Mouse (Mus musculus) lung, embryonic 15.5 days (tissue): ENCODE measurements at regions not wholly inside any gene's neighbourhood (a gene's known extent, or its start where the extent isn't known, plus 50 kb on each side); places are given as distances from the start of the nearest gene placed in this dataset.

ENCODE experiments used
- ATAC-seq: fragments of 200-750 bp; cut with Nextera tagmentation; 2 replicates; pipeline ENCODE4 v1.8.0; 2017; ENCODE audit warnings: moderate number of reproducible peaks, borderline replicate concordance; ENCODE audit not compliant: low FRiP score, low TSS enrichment; ENCODE audit errors: extremely low read depth
- H3K27ac ChIP-seq: fragments of 300-500 bp; sonication (generic); 2 replicates; pipeline ENCODE4 v1.5.1; 2015; ENCODE audit warnings: moderate library complexity, mild to moderate bottlenecking, inconsistent platforms
- H3K27me3 ChIP-seq: fragments of 300-500 bp; sonication (generic); 2 replicates; pipeline ENCODE4 v1.6.1; 2015; ENCODE audit warnings: inconsistent platforms
- H3K36me3 ChIP-seq: fragments of 300-500 bp; sonication (generic); 2 replicates; pipeline ENCODE4 v1.6.1; 2015; ENCODE audit warnings: inconsistent platforms
- H3K4me1 ChIP-seq: fragments of 300-500 bp; sonication (generic); 2 replicates; pipeline ENCODE4 v1.6.1; 2015; ENCODE audit warnings: inconsistent platforms
- H3K4me2 ChIP-seq: fragments of 300-500 bp; sonication (generic); 2 replicates; pipeline ENCODE4 v1.6.1; 2015; ENCODE audit warnings: inconsistent platforms, mild to moderate bottlenecking, moderate library complexity
- H3K4me3 ChIP-seq: fragments of 300-500 bp; sonication (generic); 2 replicates; pipeline ENCODE4 v1.5.1; 2015; ENCODE audit warnings: mild to moderate bottlenecking, inconsistent platforms
- H3K9ac ChIP-seq: fragments of 300-500 bp; sonication (generic); 2 replicates; pipeline ENCODE4 v1.6.1; 2015; ENCODE audit warnings: inconsistent platforms
- H3K9me3 ChIP-seq: fragments of 300-500 bp; sonication (generic); 2 replicates; pipeline ENCODE4 v1.6.1; 2016; ENCODE audit warnings: inconsistent platforms
- WGBS: fragments of 180-500 bp; shearing (Covaris S2); methylation state at CpG from one replicate; pipeline ENCODE4 v1.1.7; 2015; 5-methylcytosine and 5-hydroxymethylcytosine counted together

DNA sequence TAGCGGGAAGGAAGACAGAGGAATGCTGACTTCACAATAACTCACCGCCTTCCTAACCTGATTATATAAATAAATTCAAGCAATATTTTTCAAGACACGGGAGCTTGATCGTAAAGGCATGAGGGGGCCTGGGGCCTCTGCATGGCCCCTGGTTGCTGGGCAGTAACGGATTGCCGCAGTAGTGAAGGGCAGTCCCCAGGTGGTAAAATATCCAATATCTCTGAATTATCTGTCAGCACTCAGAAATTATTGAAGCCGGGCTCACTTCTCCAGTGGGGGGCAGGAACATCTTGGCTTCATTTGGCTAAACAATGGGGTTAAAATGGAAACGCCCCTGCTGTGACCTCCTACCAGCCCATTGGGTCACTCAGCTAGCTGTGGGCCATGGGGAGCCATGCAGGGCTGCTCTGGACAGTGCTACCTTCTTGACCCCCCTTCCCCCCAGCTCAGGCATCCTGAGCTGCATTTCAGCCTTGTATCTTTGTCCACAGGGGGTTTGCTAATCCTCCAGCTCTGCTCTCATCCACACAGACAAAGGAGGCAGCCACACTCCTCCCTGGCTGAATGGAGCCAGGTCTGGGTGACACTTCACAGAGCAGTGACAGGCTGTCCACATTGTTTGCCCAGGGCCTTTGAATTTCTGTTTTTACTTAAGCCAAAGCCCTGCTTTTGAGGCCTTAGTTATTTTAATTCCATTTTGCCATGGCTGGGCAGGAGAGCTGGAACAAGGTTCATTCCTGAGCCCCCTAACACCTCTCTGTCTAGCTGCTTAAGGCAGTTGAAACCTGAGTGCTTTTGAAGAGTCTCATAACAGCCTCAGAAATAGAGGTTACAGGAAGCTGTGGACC, 267.2 kb upstream of the N4bp1 start:
- H3K4me3 ChIP-seq, result no peak overlapping the region
- H3K4me1 ChIP-seq, result 0 out of 2 replicates have a peak, but pooled peaks cover 3% of the 10 kb centered on the region
- no peak overlapping the region for H3K9ac ChIP-seq
- H3K9me3 ChIP-seq, result no peaks in the 10 kb centered on the region
- H3K27ac ChIP-seq, result no peak overlapping the region
- H3K27me3 ChIP-seq, result no peaks in the 10 kb centered on the region
- H3K4me2 ChIP-seq, result no peak overlapping the region
- WGBS, result 23% methylated on average over 8 of the region's 8 CpGs
- H3K36me3 ChIP-seq, result no peaks in the 10 kb centered on the region
- no peak for ATAC-seq

- Histone ChIP-seq H3K36me3 (no peaks in the 10 kb centered on the region), H3K4me2 (no peak overlapping the region), H3K27ac (no peak overlapping the region), H3K9ac (no peak overlapping the region), H3K4me3 (no peak overlapping the region), H3K9me3 (no peaks in the 10 kb centered on the region), H3K27me3 (no peaks in the 10 kb centered on the region), H3K4me1 (0 out of 2 replicates have a peak, but pooled peaks cover 7% of the 10 kb centered on the region)
- 89% methylated on average over 6 of the region's 6 CpGs for WGBS
- no peak for ATAC-seq
Observed at GRCm38 (mm10) chr8:87148853-87149252, 263.8 kb upstream of the N4bp1 start.

GRCm38 (mm10) chr8:87147704-87148103, 262.6 kb upstream of the N4bp1 start:
- no peaks in the 10 kb centered on the region for H3K27me3 ChIP-seq
- H3K4me3 ChIP-seq, result no peak overlapping the region
- 0 out of 2 replicates have a peak, but pooled peaks cover 7% of the 10 kb centered on the region for H3K4me1 ChIP-seq
- WGBS, result 58% methylated on average over 5 of the region's 5 CpGs
- H3K27ac ChIP-seq, result no peak overlapping the region
- no peak for ATAC-seq
- no peak overlapping the region for H3K4me2 ChIP-seq
- no peaks in the 10 kb centered on the region for H3K36me3 ChIP-seq
- H3K9me3 ChIP-seq, result no peaks in the 10 kb centered on the region
- no peak overlapping the region for H3K9ac ChIP-seq

- ATAC-seq, result no peak
- H3K36me3 ChIP-seq, result no peaks in the 10 kb centered on the region
- no peak overlapping the region for H3K4me2 ChIP-seq
- no peak overlapping the region for H3K9ac ChIP-seq
- no peaks in the 10 kb centered on the region for H3K9me3 ChIP-seq
- H3K27me3 ChIP-seq, result no peaks in the 10 kb centered on the region
- H3K4me3 ChIP-seq, result no peak overlapping the region
- H3K27ac ChIP-seq, result no peak overlapping the region
- WGBS, result 86% methylated on average over 4 of the region's 4 CpGs
- no peaks in the 10 kb centered on the region for H3K4me1 ChIP-seq
Observed at GRCm38 (mm10) chr8:87137412-87137811, 252.4 kb upstream of the N4bp1 start.

DNA sequence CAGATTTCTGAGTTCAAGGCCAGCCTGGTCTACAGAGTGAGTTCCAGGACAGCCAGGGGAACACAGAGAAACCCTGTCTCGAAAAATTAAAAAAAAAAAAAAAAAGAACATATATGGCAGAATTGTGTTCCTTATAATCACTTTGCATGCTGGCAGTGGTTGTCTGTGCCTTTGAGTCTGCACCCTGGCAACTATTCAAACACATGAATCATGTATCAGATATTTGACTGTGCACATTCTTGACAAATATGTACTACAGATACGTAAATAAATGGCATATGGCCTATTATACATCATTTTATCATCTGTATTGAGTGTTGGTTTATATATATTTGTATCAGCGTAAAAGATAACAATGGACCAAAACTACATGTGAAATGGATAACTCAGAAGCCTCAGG, 246.7 kb upstream of the N4bp1 start:
- ATAC-seq, result no peak
- Histone ChIP-seq H3K27ac (no peak overlapping the region), H3K27me3 (no peaks in the 10 kb centered on the region), H3K4me2 (no peak overlapping the region), H3K4me1 (no peaks in the 10 kb centered on the region), H3K4me3 (no peak overlapping the region), H3K9ac (no peak overlapping the region), H3K36me3 (no peaks in the 10 kb centered on the region), H3K9me3 (no peaks in the 10 kb centered on the region)
- 71% methylated on average over 3 of the region's 3 CpGs for WGBS

DNA sequence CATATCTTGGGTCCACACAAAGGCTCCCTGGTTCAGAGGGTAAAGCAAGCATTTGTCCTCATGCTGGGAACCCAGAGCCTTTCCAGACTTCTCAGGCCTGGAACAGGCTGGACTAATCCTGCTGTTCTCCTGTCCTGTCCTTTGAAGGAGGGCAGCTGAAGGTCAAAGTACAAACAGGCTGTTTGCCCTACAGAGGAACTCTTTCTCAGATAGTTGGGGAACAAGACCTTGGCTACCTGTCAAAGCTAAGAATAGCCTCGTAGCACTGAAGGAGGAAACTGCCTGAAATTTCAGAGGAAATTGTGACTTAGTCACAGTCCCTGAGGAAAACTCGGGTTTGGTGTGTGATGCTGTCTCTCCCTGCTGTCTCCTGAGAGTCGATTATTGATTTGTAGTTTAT, 245.6 kb upstream of the N4bp1 start:
- WGBS, result 43% methylated on average over 3 of the region's 3 CpGs
- Histone ChIP-seq H3K27ac (no peak overlapping the region), H3K4me2 (no peak overlapping the region), H3K4me3 (no peak overlapping the region), H3K27me3 (no peaks in the 10 kb centered on the region), H3K9ac (no peak overlapping the region), H3K36me3 (no peaks in the 10 kb centered on the region), H3K9me3 (no peaks in the 10 kb centered on the region), H3K4me1 (no peaks in the 10 kb centered on the region)
- ATAC-seq, result no peak

DNA sequence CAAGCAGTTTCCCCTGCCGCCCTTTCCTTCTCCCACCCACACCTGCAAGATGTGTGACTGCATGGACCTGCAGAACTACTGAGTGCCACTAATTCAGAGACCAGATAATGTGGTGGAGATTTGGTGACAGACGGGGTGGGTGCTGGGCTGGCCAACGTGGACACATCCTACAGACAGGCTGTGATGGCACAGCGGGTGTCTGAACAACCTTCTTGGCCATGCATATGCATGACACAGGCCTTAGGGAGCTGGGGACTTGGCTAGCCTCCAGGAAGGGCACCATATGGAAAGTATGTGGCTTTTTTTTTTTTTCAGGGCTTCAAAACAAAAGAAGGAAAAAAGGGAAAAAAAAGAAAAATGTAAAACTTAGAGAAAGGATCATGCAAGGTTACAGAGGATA, 243.5 kb upstream of the N4bp1 start:
- no peak for ATAC-seq
- Histone ChIP-seq H3K27ac (no peak overlapping the region), H3K4me1 (no peaks in the 10 kb centered on the region), H3K36me3 (no peaks in the 10 kb centered on the region), H3K27me3 (no peaks in the 10 kb centered on the region), H3K9ac (no peak overlapping the region), H3K4me2 (no peak overlapping the region), H3K9me3 (no peaks in the 10 kb centered on the region), H3K4me3 (no peak overlapping the region)
- 58% methylated on average over 4 of the region's 4 CpGs for WGBS

DNA sequence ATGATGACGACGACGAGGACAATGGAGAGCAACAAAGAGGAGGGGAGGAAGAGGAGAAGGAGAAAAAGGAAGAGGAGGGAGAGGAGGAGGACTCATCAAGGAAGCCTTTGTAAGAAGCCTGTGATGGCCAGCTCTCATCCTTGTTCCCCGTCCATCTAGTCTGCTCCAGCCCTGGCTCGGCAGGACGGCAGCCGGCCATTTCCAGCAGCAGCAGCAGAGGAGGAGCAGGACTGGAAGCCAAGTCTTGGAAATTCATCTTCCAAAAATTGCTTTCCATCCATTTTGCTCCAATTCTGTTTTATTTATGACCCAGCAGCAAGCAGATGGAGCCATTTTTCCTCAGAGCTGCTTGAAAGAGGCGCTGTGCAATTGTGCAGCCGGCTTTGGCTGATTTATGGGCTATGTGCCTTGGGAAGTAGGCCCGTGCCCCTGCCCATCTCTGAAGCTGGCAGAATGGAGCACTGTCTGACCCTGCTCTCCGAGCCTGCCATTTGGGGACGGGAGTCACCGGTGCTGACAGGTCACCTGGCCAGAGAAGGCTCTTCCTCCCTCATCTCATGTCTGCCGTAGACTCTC, 231.2 kb upstream of the N4bp1 start:
- Histone ChIP-seq H3K9ac (no peak overlapping the region), H3K9me3 (no peaks in the 10 kb centered on the region), H3K4me3 (no peak overlapping the region), H3K4me2 (no peak overlapping the region), H3K27me3 (no peaks in the 10 kb centered on the region), H3K4me1 (no peaks in the 10 kb centered on the region; the same call in 1 of the 2 replicates), H3K36me3 (no peaks in the 10 kb centered on the region), H3K27ac (no peak overlapping the region)
- no peak for ATAC-seq
- WGBS, result 59% methylated on average over 14 of the region's 14 CpGs

DNA sequence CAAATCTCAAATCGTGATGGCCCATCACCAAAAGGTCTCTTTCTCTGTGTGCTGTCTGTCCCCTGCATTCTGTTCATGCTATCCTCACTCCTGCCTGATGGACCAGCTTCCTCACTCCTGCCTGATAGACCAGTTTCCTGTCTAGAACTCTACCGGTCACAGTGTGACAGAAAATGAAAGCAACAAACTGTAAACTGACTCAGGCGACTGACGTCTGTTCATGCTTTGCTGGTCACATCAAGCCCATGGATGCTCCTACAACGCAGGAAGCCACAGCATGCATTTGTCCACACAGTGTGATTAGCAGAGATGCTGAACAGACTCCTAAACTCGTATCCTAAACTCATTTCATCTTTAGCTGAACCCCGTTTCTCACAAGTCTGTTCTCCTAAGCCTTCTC, 227.3 kb upstream of the N4bp1 start:
- Histone ChIP-seq H3K27me3 (no peaks in the 10 kb centered on the region), H3K9ac (no peak overlapping the region), H3K9me3 (no peaks in the 10 kb centered on the region), H3K4me3 (no peak overlapping the region), H3K4me2 (no peak overlapping the region), H3K27ac (no peak overlapping the region), H3K36me3 (no peaks in the 10 kb centered on the region), H3K4me1 (no peaks in the 10 kb centered on the region)
- no peak for ATAC-seq
- 76% methylated on average over 7 of the region's 7 CpGs for WGBS

GRCm38 (mm10) chr8:87105106-87105505, 220.0 kb upstream of the N4bp1 start:
- 72% methylated on average over 7 of the region's 7 CpGs for WGBS
- H3K4me3 ChIP-seq, result no peak overlapping the region
- no peaks in the 10 kb centered on the region for H3K9me3 ChIP-seq

GRCm38 (mm10) chr8:87095211-87095610, 210.2 kb upstream of the N4bp1 start:
- Histone ChIP-seq H3K27me3 (no peaks in the 10 kb centered on the region), H3K4me1 (no peaks in the 10 kb centered on the region), H3K27ac (no peak overlapping the region), H3K9me3 (no peaks in the 10 kb centered on the region), H3K4me3 (no peak overlapping the region), H3K4me2 (no peak overlapping the region), H3K36me3 (no peaks in the 10 kb centered on the region), H3K9ac (no peak overlapping the region)
- no peak for ATAC-seq
- WGBS, result 41% methylated on average over 2 of the region's 2 CpGs

More at GRCm38 (mm10) chr8:87105106-87105505, 220.0 kb upstream of the N4bp1 start:
- Histone ChIP-seq H3K36me3 (no peaks in the 10 kb centered on the region), H3K27me3 (no peaks in the 10 kb centered on the region), H3K9ac (no peak overlapping the region), H3K4me2 (no peak overlapping the region), H3K4me1 (no peaks in the 10 kb centered on the region), H3K27ac (no peak overlapping the region)
- ATAC-seq, result no peak

DNA sequence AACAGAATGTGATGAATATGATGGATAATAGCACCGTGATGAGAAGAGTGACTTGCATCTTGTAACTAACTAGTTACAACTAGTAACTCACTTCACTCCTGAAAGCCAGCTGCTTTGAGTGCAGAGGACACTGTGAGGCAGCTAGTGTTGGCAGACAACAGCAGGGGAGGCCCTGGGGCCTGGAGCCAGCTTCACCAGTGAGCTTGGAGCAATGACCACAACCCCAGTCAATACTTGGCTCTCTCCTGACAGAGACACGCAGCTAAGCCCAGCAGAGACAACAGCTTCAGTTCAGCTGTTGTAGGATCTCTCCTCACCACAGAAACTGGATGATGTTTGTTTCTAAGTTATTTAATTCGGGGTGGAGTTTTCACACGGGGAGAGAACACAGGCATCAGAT, 209.6 kb upstream of the N4bp1 start:
- H3K4me3 ChIP-seq, result no peak overlapping the region
- no peak overlapping the region for H3K27ac ChIP-seq
- no peaks in the 10 kb centered on the region for H3K27me3 ChIP-seq
- no peak overlapping the region for H3K4me2 ChIP-seq
- WGBS, result 58% methylated on average over 4 of the region's 4 CpGs
- no peak overlapping the region for H3K9ac ChIP-seq
- H3K36me3 ChIP-seq, result no peaks in the 10 kb centered on the region
- no peak for ATAC-seq
- no peaks in the 10 kb centered on the region for H3K9me3 ChIP-seq
- H3K4me1 ChIP-seq, result no peaks in the 10 kb centered on the region
